Mouse (Mus musculus) neutrophil, adult 65 days (primary cell): ENCODE data around the gene Ppp1r1a. TPM values are rescaled to one million over a fixed set of nuclear protein-coding genes. Genes with fewer than 3 reads are reported as not detected.

Source experiments
- total RNA-seq: library from RNA; stranded (reverse); gene quantifications from 2 replicates; pipeline ENCODE4 v1.2.4, GENCODE M21; 2023

Ppp1r1a gene
- total RNA-seq, result not detected in 2 replicates

GRCm38 (mm10) chr15:103537822-103538213 is at the start of gene Ppp1r1a:
Gene Ppp1r1a, minus strand, starts transcription at chr15:103538003.

GRCm38 (mm10) chr15:103564981-103565380 is 27.2 kb upstream of the Ppp1r1a start, which contains the start of gene Glycam1:
Gene Glycam1, minus strand, starts transcription at chr15:103565081.

GRCm38 (mm10) chr15:103502435-103503250 is 35.2 kb downstream of the Ppp1r1a start, which contains the start of gene Pde1b:
Gene Pde1b, plus strand, starts transcription at chr15:103503034.

Other genes with a start within 250 kb of the Ppp1r1a start
- gene Gpr84, start 227.4 kb downstream of the Ppp1r1a start, total RNA-seq, result 20.9 and 24.6 TPM in 2 replicates
- 20.5 and 23.0 TPM in 2 replicates for gene Zfp385a, start 197.9 kb downstream of the Ppp1r1a start, total RNA-seq
- gene Itga5, start 171.2 kb downstream of the Ppp1r1a start, total RNA-seq, result 35.2 and 40.3 TPM in 2 replicates
- gene Gtsf1, start 107.5 kb downstream of the Ppp1r1a start, total RNA-seq, result 1.1 TPM in 2 replicates
- not detected in 2 replicates for gene Gtsf2, start 89.5 kb downstream of the Ppp1r1a start, total RNA-seq
- 305 and 385 TPM in 2 replicates for gene Nckap1l, start 84.2 kb downstream of the Ppp1r1a start, total RNA-seq
- 78.7 and 129 TPM in 2 replicates for gene Pde1b, start 35.0 kb downstream of the Ppp1r1a start, total RNA-seq
- not detected in 2 replicates for gene Glycam1, start 27.1 kb upstream of the Ppp1r1a start, total RNA-seq
- gene Mucl1, start 217.5 kb upstream of the Ppp1r1a start, total RNA-seq, result not detected in 2 replicates